Mouse (Mus musculus) kidney, postnatal 10 days (tissue): ENCODE measurements around the gene Aldh2.
A peak's percentile ranks its signal among the peaks of the same experiment; 100 is the strongest.
"Not testable (repeated sequence)": the region's sequence is repeated elsewhere in the genome, so short reads cannot be mapped to it uniquely, and the experiment has no call there.

Source experiments
- DNase-seq: peaks from one replicate; pipeline ENCODE4 v3.0.0; 2021; ENCODE audit warnings: mixed read lengths

The Aldh2 gene

DNA sequence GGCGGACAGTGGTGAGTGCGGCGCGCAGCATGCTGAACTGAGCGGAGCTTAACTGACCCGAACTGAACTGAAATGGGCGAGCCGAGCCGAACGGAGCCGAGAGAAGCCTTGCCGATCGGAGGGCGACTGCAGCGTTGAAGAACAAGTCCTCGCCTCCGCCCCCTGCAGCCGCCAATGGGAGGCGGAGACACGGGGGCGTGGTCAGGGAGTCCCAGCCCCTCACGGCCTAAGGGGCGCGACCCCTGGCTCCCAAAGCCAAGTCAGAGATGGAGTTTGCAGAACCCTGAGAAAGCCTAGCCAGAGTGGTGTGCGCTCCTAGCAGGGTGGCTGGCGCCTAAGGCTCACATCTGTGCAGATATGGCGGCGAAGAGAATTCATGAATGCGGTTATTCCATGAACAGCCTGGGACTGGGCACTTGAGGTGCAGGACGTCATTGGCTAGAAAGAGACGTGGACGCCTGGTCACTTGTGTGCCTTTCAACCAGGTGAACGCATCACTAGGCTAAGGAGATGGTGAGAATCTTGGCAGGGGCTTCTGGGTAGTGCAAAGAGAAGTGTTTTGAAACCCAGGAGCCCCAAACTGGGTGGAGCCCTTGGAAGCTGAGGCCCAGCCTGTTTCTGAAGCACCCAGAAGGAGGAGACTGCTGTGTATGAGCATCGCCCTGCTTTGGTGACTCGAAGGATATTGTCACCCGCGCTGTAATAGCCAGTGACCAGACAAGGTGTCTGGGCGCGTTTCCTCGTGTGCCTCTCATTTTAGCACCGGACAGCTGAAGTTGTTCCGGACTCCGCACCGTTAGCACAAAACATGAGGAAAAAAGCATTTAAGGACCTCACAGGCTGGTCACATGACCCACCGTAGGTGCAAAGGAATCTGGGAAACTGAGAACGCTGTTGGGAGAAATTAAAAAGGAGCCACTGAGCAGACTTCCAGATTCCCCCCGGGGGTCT, at the start of gene Aldh2:
Gene Aldh2 (minus strand): TSS at position 374 of the 951 bp plus-strand sequence.
- peak; percentile 93 for DNase-seq

DNA sequence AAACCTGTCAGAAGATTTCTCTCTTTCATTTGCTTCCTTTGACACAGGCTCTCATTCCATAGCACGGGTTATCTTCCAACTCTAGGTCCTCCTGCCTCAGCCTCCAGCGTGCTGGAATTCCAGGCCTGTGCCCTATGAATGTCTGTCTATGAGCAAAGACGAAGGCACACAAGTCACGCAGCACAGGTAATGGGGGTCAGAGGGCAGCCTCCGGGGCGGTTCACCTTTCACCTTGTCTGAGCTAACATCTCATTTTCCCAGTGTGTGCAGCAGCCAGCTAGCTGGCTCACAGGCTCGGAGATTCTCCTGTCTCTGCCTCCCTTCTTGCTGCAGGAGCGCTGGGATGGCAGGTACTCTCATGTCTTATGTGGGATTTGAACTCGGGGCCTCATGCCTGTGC, 46.0 kb upstream of the Aldh2 start:
- DNase-seq = no peak

DNA sequence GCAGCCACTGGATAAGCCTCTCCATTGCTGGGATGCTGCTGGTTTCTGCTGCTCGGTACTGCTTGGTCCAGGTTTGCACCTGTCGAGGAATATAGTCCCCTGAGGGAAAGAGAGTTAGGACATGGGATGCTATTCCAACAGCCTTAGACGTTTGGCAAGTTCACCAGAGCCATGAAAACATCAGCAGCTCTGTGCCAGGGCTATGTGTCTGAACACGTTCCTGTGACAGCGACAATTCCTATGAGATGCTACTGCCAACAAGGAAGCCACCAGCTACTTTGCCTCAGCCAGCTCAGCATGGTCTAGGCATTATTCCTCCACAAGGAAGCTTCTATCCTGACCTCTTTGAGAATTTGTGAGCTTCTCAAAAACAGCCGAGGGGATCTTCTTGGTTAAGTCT, 43.7 kb upstream of the Aldh2 start:
- DNase-seq = no peak

DNA sequence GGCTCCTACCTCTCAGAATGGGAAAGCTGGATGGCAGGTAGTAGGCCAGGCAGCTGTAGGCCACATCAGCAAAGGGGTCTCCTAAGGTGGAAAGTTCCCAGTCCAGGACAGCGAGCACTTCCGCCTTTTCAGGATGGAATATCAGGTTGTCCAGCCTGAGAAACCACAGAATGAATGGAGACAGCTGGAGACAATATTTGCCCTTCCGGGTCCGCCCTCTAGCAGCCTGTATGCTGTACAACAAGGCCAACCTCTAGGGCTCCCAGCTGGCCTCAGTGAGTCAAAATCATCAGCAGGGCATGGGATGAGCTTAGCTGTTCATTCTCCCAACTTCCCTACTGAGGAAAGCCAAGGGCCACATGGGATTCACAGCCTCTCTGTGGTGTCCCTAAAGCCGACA, 41.0 kb upstream of the Aldh2 start:
- no peak for DNase-seq

- no peak for DNase-seq
Measured at GRCm38 (mm10) chr5:121632804-121633203, 39.2 kb upstream of the Aldh2 start.

DNA sequence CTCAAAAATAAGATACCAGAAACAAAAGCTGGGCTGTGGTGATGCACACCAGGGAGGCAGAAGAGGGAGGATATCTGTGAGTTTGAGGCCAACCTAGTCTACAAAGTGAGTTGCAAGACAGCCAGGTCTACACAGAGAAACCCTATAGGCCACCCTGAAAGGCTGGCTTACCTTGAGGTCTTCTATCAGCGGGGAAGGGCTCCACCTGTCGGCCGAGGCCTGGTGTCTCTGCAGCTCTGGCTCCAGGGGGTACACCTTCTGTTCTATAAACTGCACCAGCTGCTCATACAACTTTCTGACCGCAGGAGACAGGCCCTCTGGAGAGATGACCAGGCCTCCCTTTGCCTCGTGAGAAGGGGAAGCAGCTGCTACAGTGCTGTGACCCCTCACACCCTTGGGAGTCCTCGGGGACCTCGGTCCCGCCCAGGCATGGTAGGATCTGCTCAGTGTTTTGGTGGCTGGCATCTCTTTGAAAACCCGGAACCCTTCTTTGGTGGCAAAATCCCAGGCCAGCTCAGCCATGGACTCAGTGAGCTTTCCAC, 37.6 kb upstream of the Aldh2 start:
- peak; percentile 42 for DNase-seq

DNA sequence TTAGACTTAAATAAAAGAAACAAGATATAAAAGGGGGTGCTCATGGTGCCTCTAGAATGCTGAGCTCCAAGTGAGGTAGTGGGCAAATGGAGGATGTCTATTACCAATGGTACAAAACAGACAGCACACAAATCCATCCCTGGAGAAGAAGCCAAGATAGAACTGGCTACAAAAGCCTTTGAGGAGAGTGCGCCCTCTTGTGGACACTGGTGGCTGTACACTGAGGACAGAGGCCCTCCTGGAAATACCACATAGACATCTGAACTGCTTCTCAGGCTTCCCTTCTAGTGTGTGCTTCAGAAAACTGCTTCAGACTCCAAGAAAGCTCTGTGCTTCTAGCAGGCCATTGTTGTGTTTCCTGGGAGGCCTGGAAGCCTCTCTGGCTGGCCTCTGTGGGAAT, 34.2 kb upstream of the Aldh2 start:
- DNase-seq = peak; percentile 89

DNA sequence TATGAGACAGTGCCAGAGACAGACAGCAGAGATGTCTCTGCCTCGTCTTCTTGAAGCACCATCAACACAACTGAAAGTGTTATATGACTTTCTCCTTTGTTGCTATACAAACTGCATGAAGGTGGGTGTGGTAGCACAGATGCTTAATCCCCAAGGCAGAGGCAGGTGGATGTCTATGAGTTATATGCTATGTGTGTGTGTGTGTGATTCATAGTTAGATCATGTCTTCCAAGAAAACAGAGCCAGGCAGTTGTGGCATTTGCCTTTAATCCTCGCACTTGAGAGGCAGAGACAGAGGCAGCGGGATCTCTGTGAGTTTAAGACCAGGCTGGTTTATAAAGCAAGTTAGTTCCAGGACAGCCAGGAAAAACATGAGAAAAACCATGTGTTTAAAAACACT, 29.6 kb upstream of the Aldh2 start:
- DNase-seq = no peak

- DNase-seq = no peak
Measured at GRCm38 (mm10) chr5:121621102-121621501, 27.5 kb upstream of the Aldh2 start.

DNA sequence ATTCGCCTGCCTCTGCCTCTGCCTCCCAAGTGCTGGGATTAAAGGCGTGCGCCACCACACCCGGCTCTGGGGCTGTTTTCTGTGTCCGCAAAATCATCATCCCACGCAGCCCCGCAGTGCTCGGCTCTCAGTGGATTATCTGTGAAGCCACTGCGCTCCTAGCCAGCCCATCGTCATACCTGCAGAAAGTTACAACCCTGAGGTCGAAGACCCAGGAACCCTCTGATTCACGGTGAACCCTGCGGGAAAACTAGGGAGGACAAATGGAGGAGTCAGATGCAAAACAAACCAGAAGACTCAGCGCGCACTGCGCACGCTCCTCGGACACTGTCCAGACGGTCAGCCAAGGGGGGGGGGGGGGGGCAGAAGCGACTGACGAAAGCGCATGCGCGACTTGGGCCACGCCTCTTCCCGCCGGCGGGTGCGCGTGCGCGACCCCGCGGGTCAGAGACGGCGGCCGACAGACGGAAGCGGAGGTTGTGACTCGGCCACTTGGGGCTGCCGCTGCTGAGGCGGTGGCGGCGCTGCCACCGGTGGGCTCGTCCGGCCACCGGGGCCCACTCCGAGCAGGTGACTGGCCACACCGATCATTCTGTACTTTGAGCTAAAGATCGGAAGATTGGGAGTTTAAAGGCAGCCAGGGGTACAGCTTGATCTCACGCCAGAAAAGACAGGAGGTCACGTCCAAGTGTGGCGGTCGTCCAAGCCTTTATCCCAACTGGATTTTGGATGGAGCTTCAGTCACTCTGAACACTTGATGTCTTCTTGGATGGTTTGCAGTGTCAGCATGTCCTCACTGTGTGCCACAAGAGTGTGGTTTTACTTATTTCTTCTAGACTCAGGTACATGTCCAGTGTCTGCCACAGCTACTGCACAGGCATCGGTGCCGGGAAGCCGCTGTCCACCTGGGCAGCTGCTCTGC, 25.2 kb upstream of the Aldh2 start, which contains the start of gene Acad12:
Gene Acad12 (minus strand): TSS at position 347 of the 922 bp plus-strand sequence.
- peak; percentile 92 for DNase-seq

GRCm38 (mm10) chr5:121614921-121615320, 21.3 kb upstream of the Aldh2 start:
- not testable (repeated sequence) for DNase-seq

- no peak for DNase-seq
Measured at GRCm38 (mm10) chr5:121612036-121612435, 18.4 kb upstream of the Aldh2 start.

GRCm38 (mm10) chr5:121609556-121610135, 16.0 kb upstream of the Aldh2 start:
- DNase-seq = not testable (repeated sequence)

DNA sequence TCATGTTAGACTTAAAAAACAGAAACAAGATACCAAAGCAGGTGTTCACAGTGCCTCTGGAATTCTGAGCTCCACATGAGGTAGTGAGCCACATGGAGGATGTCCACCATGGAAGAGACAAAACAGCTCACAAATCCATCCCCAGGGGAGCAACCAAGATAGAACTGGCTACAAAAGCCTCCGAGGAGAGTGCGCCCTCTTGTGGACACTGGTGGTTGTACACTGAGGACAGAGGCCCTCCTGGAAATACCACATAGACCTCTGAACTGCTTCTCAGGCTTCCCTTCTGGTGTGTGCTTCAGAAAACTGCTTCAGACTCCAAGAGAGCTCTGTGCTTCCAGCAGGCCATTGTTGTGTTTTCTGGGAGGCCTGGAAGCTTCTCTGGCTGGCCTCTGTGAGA, 12.5 kb upstream of the Aldh2 start:
- DNase-seq = peak; percentile 89

DNA sequence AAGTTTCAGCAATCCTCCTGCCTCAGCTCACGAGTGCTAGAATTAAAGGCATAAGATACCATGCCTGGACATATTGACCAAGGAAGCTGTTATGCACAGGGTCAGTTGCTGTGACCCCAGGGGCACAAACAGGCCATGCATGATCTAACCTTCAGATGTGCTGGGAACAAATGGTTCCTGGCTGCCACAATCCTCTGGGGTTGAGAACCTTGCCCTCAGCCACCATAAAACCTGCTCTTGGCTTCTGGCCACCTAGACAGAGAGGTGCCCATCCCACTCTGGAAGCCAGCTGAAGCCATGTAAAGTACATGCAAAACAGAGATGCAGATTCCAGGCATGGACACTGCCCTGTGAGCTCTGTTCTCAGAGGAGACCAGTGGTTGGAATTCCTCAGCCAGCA, 10.2 kb upstream of the Aldh2 start:
- not testable (repeated sequence) for DNase-seq

DNA sequence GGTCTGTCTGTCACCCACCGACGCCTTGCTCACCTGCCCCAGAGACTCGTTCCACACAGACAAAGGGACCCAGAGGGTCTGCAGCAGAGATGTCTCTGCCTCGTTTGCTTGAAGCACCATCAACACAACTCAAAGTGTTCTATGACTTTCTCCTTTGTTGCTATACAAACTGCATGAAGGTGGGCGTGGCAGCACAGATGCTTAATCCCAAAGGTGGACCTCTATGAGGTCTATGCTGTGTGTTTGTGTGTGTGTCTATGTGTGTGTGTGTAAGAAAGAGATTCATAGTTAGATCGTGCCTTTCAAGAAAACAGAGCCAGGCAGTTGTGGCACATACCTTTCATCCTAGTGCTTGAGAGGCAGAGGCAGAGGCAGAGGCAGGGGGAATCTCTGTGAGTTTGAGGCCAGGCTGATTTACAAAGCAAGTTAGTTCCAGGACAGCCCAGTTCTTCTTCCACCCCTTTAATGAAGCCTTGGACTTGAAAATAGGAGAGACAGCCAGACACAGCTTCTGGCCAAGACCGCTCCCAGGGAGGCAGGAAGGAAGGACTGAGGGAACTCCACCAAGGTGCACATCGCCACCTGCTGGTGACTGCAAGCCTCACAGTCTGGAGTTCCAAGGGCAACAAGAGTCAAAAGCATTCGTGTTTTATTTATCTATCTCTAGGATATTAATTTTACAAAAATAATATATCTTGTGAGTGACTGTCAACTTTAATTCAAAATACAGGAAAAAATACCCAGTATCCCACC, 8.1 kb upstream of the Aldh2 start:
- DNase-seq = peak; percentile 96

GRCm38 (mm10) chr5:121598871-121599610, 5.4 kb upstream of the Aldh2 start:
- peak; percentile 49 for DNase-seq

DNA sequence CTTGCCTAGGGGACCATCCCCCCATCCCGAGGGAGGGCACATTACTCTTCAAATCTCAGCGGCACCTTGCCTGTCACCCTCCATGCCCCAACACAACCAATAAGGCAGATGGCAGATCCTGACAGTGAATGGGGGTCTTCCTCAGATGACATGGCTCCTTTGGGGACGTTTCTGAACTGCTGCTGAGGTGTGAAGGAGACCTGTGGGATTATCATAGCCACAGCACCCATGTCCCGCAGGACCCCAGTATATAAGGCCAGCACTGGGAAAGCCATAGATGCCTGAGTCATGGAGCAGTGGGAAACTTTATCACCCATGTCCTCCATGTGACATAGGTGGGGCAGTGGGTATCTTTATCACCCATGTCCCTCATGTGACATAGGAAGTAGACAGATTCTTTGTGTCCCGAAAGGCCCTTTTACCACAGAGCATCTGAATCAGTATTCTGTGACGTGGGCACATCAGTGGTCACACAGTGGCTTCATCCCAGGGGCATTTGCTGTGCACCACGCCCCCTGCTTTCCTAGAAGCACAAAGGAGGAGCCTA, 4.4 kb upstream of the Aldh2 start:
- no peak for DNase-seq

DNA sequence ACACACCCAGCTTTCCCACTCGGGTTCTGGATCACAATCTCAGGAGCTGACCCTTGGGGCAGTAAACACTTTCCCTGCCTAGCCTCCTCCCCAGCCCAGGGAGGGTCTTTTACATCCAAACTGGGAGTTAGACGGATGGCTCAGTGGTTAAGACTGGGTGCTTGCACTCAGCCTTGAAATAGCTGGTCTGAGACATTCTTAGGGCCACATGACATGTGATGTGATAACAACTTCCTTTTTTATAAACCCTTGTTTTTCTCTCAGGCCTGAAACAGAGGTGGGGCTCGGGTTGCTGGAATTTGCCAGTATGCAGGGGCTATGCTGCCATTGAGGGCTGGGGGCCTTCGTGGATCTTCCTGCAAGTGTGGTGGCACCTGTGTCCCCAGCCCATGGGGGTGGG, 3.7 kb upstream of the Aldh2 start:
- no peak for DNase-seq

DNA sequence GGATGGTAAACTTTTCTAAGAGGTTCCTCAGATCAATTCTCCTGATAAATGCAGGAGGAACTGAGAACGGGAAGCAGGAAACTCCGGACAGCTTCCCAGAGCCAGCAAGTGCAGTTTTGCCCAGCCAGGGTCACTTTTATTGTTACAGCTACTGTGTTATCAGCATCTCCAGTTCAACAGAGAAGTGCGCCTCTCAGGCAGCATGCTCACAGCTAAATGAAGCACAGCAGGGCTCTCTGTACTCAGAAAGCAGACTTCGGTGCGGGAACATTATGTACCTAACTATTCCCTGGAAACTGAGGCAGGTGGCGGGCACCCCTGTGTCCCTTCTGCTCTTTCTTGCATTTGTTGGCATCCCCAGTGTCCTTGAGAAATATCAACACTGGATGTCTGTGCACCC, 2.6 kb upstream of the Aldh2 start:
- no peak for DNase-seq

DNA sequence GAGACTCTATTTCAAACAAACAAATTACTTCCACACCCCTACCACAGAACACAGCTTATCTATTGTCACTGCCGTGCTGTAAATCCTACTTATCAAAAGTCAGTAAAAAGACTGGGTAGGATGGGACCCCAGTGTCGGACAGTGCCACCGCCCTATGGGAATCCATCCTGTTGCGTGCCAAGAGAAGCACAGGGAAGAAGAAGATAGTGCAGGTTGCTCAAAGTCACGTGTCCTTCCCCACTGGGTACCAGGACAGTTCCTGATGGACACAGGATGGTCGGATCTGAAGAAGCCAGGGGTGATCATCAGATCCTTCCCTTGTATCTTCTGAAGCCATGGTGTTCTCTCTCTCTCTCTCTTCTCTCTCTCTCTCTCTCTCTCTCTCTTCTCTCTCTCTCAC, 2.1 kb upstream of the Aldh2 start:
- DNase-seq = no peak
